Mouse (Mus musculus): ENCODE measurements around the gene Eml2. TPM values are rescaled to one million over a fixed set of nuclear protein-coding genes. Genes with fewer than 3 reads are reported as not detected.

Eml2 gene
- polyA plus RNA-seq, 1 experiment from 2014 or later: 5.1 TPM

DNA sequence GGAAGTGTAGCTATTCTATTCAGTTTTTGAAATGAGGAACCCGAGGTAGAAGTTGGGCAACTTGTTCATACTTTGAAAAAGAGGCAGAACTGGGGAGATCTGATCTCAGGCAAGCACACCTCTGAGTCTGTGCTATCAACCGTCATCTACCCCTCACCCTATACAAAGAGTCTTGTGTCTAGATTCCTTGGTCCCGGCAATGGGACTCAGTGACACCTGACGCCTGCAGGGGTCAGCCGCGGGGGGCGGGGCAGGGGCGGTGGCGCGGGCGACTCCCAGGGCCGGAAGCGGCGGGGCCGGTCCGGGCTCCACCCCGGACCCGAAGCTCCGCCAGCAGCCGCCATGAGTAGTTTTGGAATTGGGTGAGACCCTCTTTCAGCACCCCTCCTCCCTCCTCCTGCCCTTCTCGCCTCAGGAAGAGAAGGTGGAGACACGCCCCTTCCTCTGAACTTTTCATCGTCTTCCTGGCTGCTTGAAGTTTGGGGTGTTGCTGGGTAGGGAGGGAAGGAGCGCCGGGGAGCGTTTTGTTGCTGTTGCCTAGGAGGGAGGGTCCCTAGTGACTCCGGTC, 4.7 kb downstream of the Eml2 start:
- TF ChIP-seq CTCF (IDR thresholded peaks at IDR 0.05; ENCODE audit: low read depth): 0 out of 2 replicates have a peak, but pooled peaks have one; percentile 15
- 0 out of 2 replicates have a peak, but pooled peaks cover 4% of the 10 kb centered on the region for H3K4me1 ChIP-seq (replicated peaks; ENCODE audit: control insufficient read depth, insufficient read depth, low read length)
- peaks cover 41% of the 10 kb centered on the region for H3K27me3 ChIP-seq (replicated peaks; ENCODE audit: control insufficient read depth, insufficient read depth, low read length)
- H3K9ac ChIP-seq (ENCODE audit: low read depth, low read length): peak overlapping the region; percentile 52
- H3K4me2 ChIP-seq (replicated peaks; ENCODE audit: low read depth): peak overlapping the region; percentile 85
- WGBS: 2% methylated on average over 24 of the region's 27 CpGs
- H3K36me3 ChIP-seq (ENCODE audit: control insufficient read depth, insufficient read depth): no peaks in the 10 kb centered on the region; the same call in 1 of the 2 replicates
- no peak overlapping the region for H3K27ac ChIP-seq (ENCODE audit: low read depth, low read length)
- 0 out of 2 replicates have a peak, but pooled peaks cover 4% of the 10 kb centered on the region for H3K9me3 ChIP-seq (ENCODE audit: control insufficient read depth)
- no peak for ATAC-seq
- H3K4me3 ChIP-seq (ENCODE audit: low read depth, low read length): peak overlapping the region; percentile 61

- no peaks in the 10 kb centered on the region for H3K9me3 ChIP-seq (ENCODE audit: control insufficient read depth)
- no peak overlapping the region for H3K9ac ChIP-seq (ENCODE audit: low read depth, low read length)
- H3K4me3 ChIP-seq (ENCODE audit: low read depth, low read length): no peak overlapping the region
- peaks cover 9% of the 10 kb centered on the region for H3K27me3 ChIP-seq (replicated peaks; ENCODE audit: control insufficient read depth, insufficient read depth, low read length)
- WGBS: 83% methylated on average over 2 of the region's 2 CpGs
- no peak for ATAC-seq
- peaks cover 5% of the 10 kb centered on the region; the same call in 1 of the 2 replicates for H3K36me3 ChIP-seq (ENCODE audit: control insufficient read depth, insufficient read depth)
- no peak for TF ChIP-seq CTCF (IDR thresholded peaks at IDR 0.05; ENCODE audit: low read depth)
- H3K4me1 ChIP-seq (replicated peaks; ENCODE audit: control insufficient read depth, insufficient read depth, low read length): 0 out of 2 replicates have a peak, but pooled peaks cover 4% of the 10 kb centered on the region
- H3K27ac ChIP-seq (ENCODE audit: low read depth, low read length): no peak overlapping the region
- no peak overlapping the region for H3K4me2 ChIP-seq (replicated peaks; ENCODE audit: low read depth)
These were observed 8.0 kb downstream of the Eml2 start for GRCm38 (mm10) chr7:19184250-19184649.

DNA sequence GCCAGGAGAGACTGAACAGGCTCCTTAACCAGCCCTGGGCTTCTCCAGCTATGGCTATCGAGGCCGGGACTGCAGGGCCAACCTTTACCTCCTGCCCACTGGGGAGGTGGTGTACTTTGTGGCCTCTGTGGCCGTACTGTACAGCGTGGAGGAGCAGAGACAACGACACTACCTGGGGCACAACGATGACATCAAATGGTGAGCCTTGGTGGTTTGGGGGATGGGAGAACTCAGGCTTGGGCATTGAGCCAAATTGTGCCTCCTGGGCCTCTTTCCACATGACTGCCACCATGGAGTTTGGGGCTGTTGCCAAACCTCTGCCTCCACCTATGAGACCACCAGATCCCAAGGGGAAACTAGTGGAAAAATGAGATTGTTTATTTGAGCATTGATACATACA, 8.5 kb downstream of the Eml2 start:
- 69% methylated on average over 6 of the region's 6 CpGs for WGBS
- Histone ChIP-seq H3K27me3 (replicated peaks; ENCODE audit: control insufficient read depth, insufficient read depth, low read length) (peaks cover 4% of the 10 kb centered on the region; the same call in 1 of the 2 replicates), H3K4me1 (replicated peaks; ENCODE audit: control insufficient read depth, insufficient read depth, low read length) (0 out of 2 replicates have a peak, but pooled peaks cover 4% of the 10 kb centered on the region), H3K4me3 (ENCODE audit: low read depth, low read length) (no peak overlapping the region), H3K4me2 (replicated peaks; ENCODE audit: low read depth) (no peak overlapping the region), H3K9ac (ENCODE audit: low read depth, low read length) (no peak overlapping the region), H3K36me3 (ENCODE audit: control insufficient read depth, insufficient read depth) (peaks cover 5% of the 10 kb centered on the region; the same call in 1 of the 2 replicates), H3K27ac (ENCODE audit: low read depth, low read length) (no peak overlapping the region), H3K9me3 (ENCODE audit: control insufficient read depth) (no peaks in the 10 kb centered on the region)
- no peak for TF ChIP-seq CTCF (IDR thresholded peaks at IDR 0.05; ENCODE audit: low read depth)
- peak; percentile 15; the same call in 1 of the 2 replicates for ATAC-seq

- Histone ChIP-seq H3K4me3 (ENCODE audit: low read depth, low read length) (no peak overlapping the region), H3K9ac (ENCODE audit: low read depth, low read length) (no peak overlapping the region), H3K4me1 (replicated peaks; ENCODE audit: control insufficient read depth, insufficient read depth, low read length) (no peaks in the 10 kb centered on the region), H3K36me3 (ENCODE audit: control insufficient read depth, insufficient read depth) (peaks cover 14% of the 10 kb centered on the region; the same call in 1 of the 2 replicates), H3K9me3 (ENCODE audit: control insufficient read depth) (no peaks in the 10 kb centered on the region), H3K4me2 (replicated peaks; ENCODE audit: low read depth) (no peak overlapping the region), H3K27me3 (replicated peaks; ENCODE audit: control insufficient read depth, insufficient read depth, low read length) (no peaks in the 10 kb centered on the region), H3K27ac (ENCODE audit: low read depth, low read length) (no peak overlapping the region)
- WGBS: 96% methylated on average over 4 of the region's 4 CpGs
- no peak for ATAC-seq
- peak; percentile 46 for TF ChIP-seq CTCF (IDR thresholded peaks at IDR 0.05; ENCODE audit: low read depth)
These were observed 18.5 kb downstream of the Eml2 start for GRCm38 (mm10) chr7:19194676-19195075.

DNA sequence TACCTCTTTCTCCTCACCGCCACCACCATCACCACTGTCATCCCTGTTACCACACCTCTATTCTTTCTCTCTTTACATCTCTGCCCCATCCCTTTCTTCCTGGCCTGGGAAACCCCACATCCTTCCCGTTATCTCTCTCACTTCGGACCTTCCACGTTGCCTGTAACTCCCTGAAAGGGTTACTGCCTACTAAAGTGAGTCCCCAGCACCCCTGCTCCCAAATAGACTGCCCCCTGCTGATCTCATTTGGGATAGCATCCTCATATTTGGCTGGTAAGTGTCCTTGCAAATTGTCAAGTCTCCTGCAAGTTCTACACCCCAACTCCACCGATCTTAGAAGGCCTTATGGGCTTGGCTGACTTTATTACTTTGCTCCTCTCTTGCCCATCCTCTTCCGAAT, 20.5 kb downstream of the Eml2 start:
- no peak overlapping the region for H3K9ac ChIP-seq (ENCODE audit: low read depth, low read length)
- no peaks in the 10 kb centered on the region for H3K9me3 ChIP-seq (ENCODE audit: control insufficient read depth)
- no peak for ATAC-seq
- H3K4me1 ChIP-seq (replicated peaks; ENCODE audit: control insufficient read depth, insufficient read depth, low read length): no peaks in the 10 kb centered on the region
- peaks cover 14% of the 10 kb centered on the region; the same call in 1 of the 2 replicates for H3K36me3 ChIP-seq (ENCODE audit: control insufficient read depth, insufficient read depth)
- no peak overlapping the region for H3K4me2 ChIP-seq (replicated peaks; ENCODE audit: low read depth)
- 61% methylated on average over 6 of the region's 6 CpGs for WGBS
- H3K27ac ChIP-seq (ENCODE audit: low read depth, low read length): no peak overlapping the region
- no peaks in the 10 kb centered on the region for H3K27me3 ChIP-seq (replicated peaks; ENCODE audit: control insufficient read depth, insufficient read depth, low read length)
- no peak overlapping the region for H3K4me3 ChIP-seq (ENCODE audit: low read depth, low read length)
- TF ChIP-seq CTCF (IDR thresholded peaks at IDR 0.05; ENCODE audit: low read depth): peak; percentile 72

GRCm38 (mm10) chr7:19197985-19198384, 21.8 kb downstream of the Eml2 start:
- WGBS: 42% methylated on average over 2 of the region's 2 CpGs

More at GRCm38 (mm10) chr7:19197985-19198384, 21.8 kb downstream of the Eml2 start:
- ATAC-seq: no peak
- H3K9ac ChIP-seq (ENCODE audit: low read depth, low read length): no peak overlapping the region
- H3K27ac ChIP-seq (ENCODE audit: low read depth, low read length): no peak overlapping the region
- H3K4me3 ChIP-seq (ENCODE audit: low read depth, low read length): no peak overlapping the region
- TF ChIP-seq CTCF (IDR thresholded peaks at IDR 0.05; ENCODE audit: low read depth): peak; percentile 74
- H3K36me3 ChIP-seq (ENCODE audit: control insufficient read depth, insufficient read depth): peaks cover 7% of the 10 kb centered on the region; the same call in 1 of the 2 replicates
- H3K4me2 ChIP-seq (replicated peaks; ENCODE audit: low read depth): no peak overlapping the region
- H3K9me3 ChIP-seq (ENCODE audit: control insufficient read depth): no peaks in the 10 kb centered on the region
- no peaks in the 10 kb centered on the region for H3K4me1 ChIP-seq (replicated peaks; ENCODE audit: control insufficient read depth, insufficient read depth, low read length)
- no peaks in the 10 kb centered on the region for H3K27me3 ChIP-seq (replicated peaks; ENCODE audit: control insufficient read depth, insufficient read depth, low read length)
